8 mouse cellular contexts compared by ENCODE assay signal in genomic region chr14:51090921-51091900, GRCm38 (mm10). TPM values are rescaled to one million over a fixed set of nuclear protein-coding genes. Genes with fewer than 3 reads are reported as not detected.
DNase-seq lines count a peak whose midpoint lies in the region; ATAC-seq and TF ChIP-seq lines count a peak whose summit lies in the region.

TSS of gene Rnase4 (plus strand) at chr14:51091077.
TSS of gene Ang (plus strand) at chr14:51091150.

- no peaks in the 10 kb centered on the region for H3K9me3 ChIP-seq in liver, postnatal 0 days (ENCODE audit: low read length)
- H3K9me3 ChIP-seq in neural tube, embryonic 13.5 days: no peaks in the 10 kb centered on the region

- peak within 1 kb of the TSS; percentile 61 for H3K4me3 ChIP-seq in liver, postnatal 0 days (ENCODE audit: low read depth, low read length)
- H3K4me3 ChIP-seq in neural tube, embryonic 13.5 days: peak within 1 kb of the TSS; percentile 70

- TF ChIP-seq EP300 in liver, postnatal 0 days (IDR thresholded peaks at IDR 0.05; ENCODE audit: low read depth): peak; percentile 34; the same call in 1 of the 2 replicates

- peak; percentile 75 for DNase-seq in 3T3-L1 (ENCODE audit: low read depth, low spot score)
- DNase-seq in NIH3T3 (ENCODE audit: low read depth): peak; percentile 71
- DNase-seq in embryo, embryonic 10.5 days (ENCODE audit: low spot score): peak; percentile 62
- peak; percentile 83 to 88 for DNase-seq in heart, adult 18-20 months
- DNase-seq in kidney, adult 18-20 months: peak; percentile 37
- peak; percentile 50 for DNase-seq in liver, postnatal 0 days
- DNase-seq in urinary bladder, postnatal 4 days (ENCODE audit: low spot score in 2 of 2): peak; percentile 73

- peak within 1 kb of the TSS; percentile 95 for H3K27ac ChIP-seq in liver, postnatal 0 days (ENCODE audit: low read depth)
- peak within 1 kb of the TSS; percentile 83 for H3K27ac ChIP-seq in neural tube, embryonic 13.5 days (replicated peaks)

- H3K27me3 ChIP-seq in liver, postnatal 0 days (ENCODE audit: insufficient read depth, low read length): no peaks in the 10 kb centered on the region
- no peaks in the 10 kb centered on the region; the same call in 1 of the 2 replicates for H3K27me3 ChIP-seq in neural tube, embryonic 13.5 days

- peak within 1 kb of the TSS; percentile 69 for H3K9ac ChIP-seq in liver, postnatal 0 days (replicated peaks)
- peak within 1 kb of the TSS; percentile 76 for H3K9ac ChIP-seq in neural tube, embryonic 13.5 days

- peak within 1 kb of the TSS; percentile 85 for H3K4me2 ChIP-seq in liver, postnatal 0 days (ENCODE audit: low read depth, low read length)
- peak within 1 kb of the TSS; percentile 86 for H3K4me2 ChIP-seq in neural tube, embryonic 13.5 days

- no peak for ATAC-seq in liver, postnatal 0 days
- peak; percentile 25; the same call in 1 of the 2 replicates for ATAC-seq in neural tube, embryonic 13.5 days (ENCODE audit: low read depth)

- WGBS in liver, postnatal 0 days (ENCODE audit: insufficient replicate concordance): 8% methylated on average over 33 of the region's 33 CpGs
- 9% methylated on average over 33 of the region's 33 CpGs for WGBS in neural tube, embryonic 13.5 days

- no peaks in the 10 kb centered on the region for H3K36me3 ChIP-seq in liver, postnatal 0 days (replicated peaks; ENCODE audit: insufficient read depth, low read length)
- no peaks in the 10 kb centered on the region for H3K36me3 ChIP-seq in neural tube, embryonic 13.5 days

- no peak for TF ChIP-seq CTCF in liver, postnatal 0 days (IDR thresholded peaks at IDR 0.05; ENCODE audit: low read depth)

- peaks cover 37% of the 10 kb centered on the region for H3K4me1 ChIP-seq in liver, postnatal 0 days (ENCODE audit: insufficient read depth)
- H3K4me1 ChIP-seq in neural tube, embryonic 13.5 days (replicated peaks): peaks cover 17% of the 10 kb centered on the region

RNA-seq across cellular contexts. Expression of gene Rnase4, which starts in this region (rescaled TPM):
- total RNA-seq in heart, adult 18-20 months (2021): 10 to 100 TPM; 43.0 to 46.9 TPM
- 221 and 337 TPM in 2 replicates for polyA plus RNA-seq in liver, postnatal 0 days (2015; fragmentation: Nextera tagmentation; extraction: Ambion mirVana)
- polyA plus RNA-seq in neural tube, embryonic 13.5 days (2015; fragmentation: Nextera tagmentation; extraction: Ambion mirVana): 16.1 and 17.0 TPM in 2 replicates

RNA-seq across cellular contexts. Expression of gene Ang, which starts in this region (rescaled TPM):
- total RNA-seq in heart, adult 18-20 months (2021): 1 to 10 TPM; 6.1 to 6.9 TPM
- 85.3 and 131 TPM in 2 replicates for polyA plus RNA-seq in liver, postnatal 0 days (2015; fragmentation: Nextera tagmentation; extraction: Ambion mirVana)
- 3.7 and 3.9 TPM in 2 replicates for polyA plus RNA-seq in neural tube, embryonic 13.5 days (2015; fragmentation: Nextera tagmentation; extraction: Ambion mirVana)

Comparison
In these comparisons a context has a peak if more than half of its experiments do, and no peak if none do; other contexts are left out.
1. RNA of gene Rnase4 (polyA plus RNA-seq): 221 to 337 TPM in liver, postnatal 0 days; 16.1 to 17.0 TPM in neural tube, embryonic 13.5 days; every median in the first group is over 10 times any median in the second.
2. RNA of gene Ang (polyA plus RNA-seq): 85.3 to 131 TPM in liver, postnatal 0 days; 3.7 to 3.9 TPM in neural tube, embryonic 13.5 days; every median in the first group is over 10 times any median in the second.
3. Peak in every context shown above with its lines, with median percentiles within 50 percentile points of each other: DNase-seq.